Mouse (Mus musculus): ENCODE data around the gene Gm19426. TPM values are rescaled to one million over a fixed set of nuclear protein-coding genes. Genes with fewer than 3 reads are reported as not detected.

Gm19426 gene
- total RNA-seq, 1 experiment, result 13.1 TPM

DNA sequence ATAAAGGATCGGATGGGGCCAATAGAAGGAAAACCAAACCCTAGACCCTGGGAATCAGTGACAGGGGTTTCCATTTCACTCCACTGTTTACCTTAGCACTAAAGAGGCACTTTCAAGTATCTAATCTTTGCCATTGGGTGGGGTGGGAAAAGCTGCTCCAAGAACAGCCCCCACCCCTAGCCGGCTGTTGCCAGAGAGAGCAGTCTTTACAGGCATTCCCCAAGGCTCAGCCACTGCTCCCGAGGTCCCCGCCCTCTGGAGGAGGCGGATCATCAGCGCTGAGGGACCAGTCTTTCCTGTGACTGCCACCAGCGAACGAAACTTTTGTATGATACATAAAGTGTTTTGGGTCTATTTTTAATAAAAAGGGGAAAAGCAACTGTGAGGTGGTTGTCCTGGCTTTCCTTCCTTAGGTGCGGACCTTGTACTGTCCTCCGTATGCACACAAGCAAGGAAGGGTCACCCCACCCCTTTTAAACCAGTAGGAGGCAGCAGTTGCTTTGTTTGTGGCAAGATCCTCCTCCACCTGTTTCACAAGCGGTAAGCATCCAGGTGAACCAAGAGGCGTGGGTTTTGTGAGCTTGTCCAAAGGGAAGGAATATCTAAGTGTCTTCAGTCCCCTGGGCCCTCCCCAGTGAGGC is 5.1 kb downstream of the Gm19426 start:
- H3K9ac ChIP-seq (ENCODE audit: insufficient read depth, low read depth, low read length, poor library complexity, severe bottlenecking), result peak overlapping the region; percentile 11; the same call in 1 of the 2 replicates
- peak overlapping the region in 1 of 2 experiments; percentile 21; a peak in 3 of 4 replicates for H3K4me3 ChIP-seq (ENCODE audit: insufficient read depth in 1 of 2, low read depth in 1 of 2, low read length in 2 of 2, poor library complexity in 1 of 2, severe bottlenecking in 1 of 2)
- in situ Hi-C loops (cut with MboI; ENCODE audit: low sequenced_read_pairs in 2 of 2, unreplicated experiment in 2 of 2), result no loop called here
- H3K4me1 ChIP-seq (ENCODE audit: control insufficient read depth in 2 of 2, insufficient read depth in 2 of 2, low read length in 2 of 2, poor library complexity in 1 of 2), result peaks cover 4 to 33% of the 10 kb centered on the region in 2 experiments; a peak in 3 of 4 replicates
- DNase-seq (ENCODE audit: low read depth, low spot score), result no peak
- TF ChIP-seq MAFK (IDR thresholded peaks at IDR 0.05; ENCODE audit: insufficient read depth, low read depth, low read length) (no peak), ZNF384 (IDR thresholded peaks at IDR 0.05; ENCODE audit: low read depth, low read length) (no peak; the same call in 1 of the 2 replicates), ZC3H11A (IDR thresholded peaks at IDR 0.05; ENCODE audit: borderline replicate concordance, low read depth, low read length) (peak; percentile 54; the same call in 1 of the 2 replicates), CHD2 (IDR thresholded peaks at IDR 0.05; ENCODE audit: low read depth, low read length) (no peak), HCFC1 (IDR thresholded peaks at IDR 0.05; ENCODE audit: borderline replicate concordance, insufficient read depth, low read length) (no peak)
- peaks cover 13% of the 10 kb centered on the region for H3K36me3 ChIP-seq (ENCODE audit: control insufficient read depth, insufficient read depth, low read length, poor library complexity, severe bottlenecking)
- no peak overlapping the region for H3K27ac ChIP-seq (ENCODE audit: insufficient read depth, low read depth, low read length, poor library complexity, severe bottlenecking)
- H3K9me3 ChIP-seq (ENCODE audit: control insufficient read depth, insufficient read depth, low read depth, low read length), result no peaks in the 10 kb centered on the region

DNA sequence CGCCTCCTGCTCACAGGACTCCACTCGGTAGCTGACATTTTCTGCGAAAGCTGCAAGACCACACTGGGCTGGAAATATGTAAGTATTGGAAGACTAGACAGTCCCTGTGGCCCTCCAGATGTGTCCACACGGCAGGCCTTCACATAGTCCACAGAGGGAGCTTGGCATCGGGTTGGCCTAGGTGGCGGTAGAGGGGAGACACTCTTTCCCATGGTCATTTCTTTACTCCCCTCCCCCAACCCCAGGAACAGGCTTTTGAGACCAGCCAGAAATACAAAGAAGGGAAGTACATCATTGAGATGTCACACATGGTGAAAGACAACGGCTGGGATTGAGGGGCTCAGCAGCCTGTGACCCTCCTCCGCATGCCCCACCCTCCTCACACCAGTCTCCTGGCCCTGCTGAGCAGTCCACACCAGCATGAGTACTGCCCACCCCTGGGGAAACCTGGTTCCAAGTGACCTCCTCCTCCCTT is 6.0 kb downstream of the Gm19426 start:
- peaks cover 13% of the 10 kb centered on the region for H3K36me3 ChIP-seq (ENCODE audit: control insufficient read depth, insufficient read depth, low read length, poor library complexity, severe bottlenecking)
- H3K9ac ChIP-seq (ENCODE audit: insufficient read depth, low read depth, low read length, poor library complexity, severe bottlenecking), result no peak overlapping the region
- H3K27ac ChIP-seq (ENCODE audit: insufficient read depth, low read depth, low read length, poor library complexity, severe bottlenecking), result no peak overlapping the region
- H3K4me1 ChIP-seq (ENCODE audit: control insufficient read depth in 2 of 2, insufficient read depth in 2 of 2, low read length in 2 of 2, poor library complexity in 1 of 2), result peaks cover 4 to 33% of the 10 kb centered on the region in 2 experiments; a peak in 3 of 4 replicates
- DNase-seq (ENCODE audit: low read depth, low spot score), result no peak
- H3K9me3 ChIP-seq (ENCODE audit: control insufficient read depth, insufficient read depth, low read depth, low read length), result no peaks in the 10 kb centered on the region
- no peak overlapping the region for H3K4me3 ChIP-seq (ENCODE audit: insufficient read depth in 1 of 2, low read depth in 1 of 2, low read length in 2 of 2, poor library complexity in 1 of 2, severe bottlenecking in 1 of 2)
- TF ChIP-seq MAFK (IDR thresholded peaks at IDR 0.05; ENCODE audit: insufficient read depth, low read depth, low read length), result no peak
- no peak for TF ChIP-seq CHD2 (IDR thresholded peaks at IDR 0.05; ENCODE audit: low read depth, low read length)
- TF ChIP-seq ZNF384 (IDR thresholded peaks at IDR 0.05; ENCODE audit: low read depth, low read length), result no peak
- no peak for TF ChIP-seq HCFC1 (IDR thresholded peaks at IDR 0.05; ENCODE audit: borderline replicate concordance, insufficient read depth, low read length)
- no peak for TF ChIP-seq ZC3H11A (IDR thresholded peaks at IDR 0.05; ENCODE audit: borderline replicate concordance, low read depth, low read length)
- in situ Hi-C loops (cut with MboI; ENCODE audit: low sequenced_read_pairs in 2 of 2, unreplicated experiment in 2 of 2), result no loop called here

DNA sequence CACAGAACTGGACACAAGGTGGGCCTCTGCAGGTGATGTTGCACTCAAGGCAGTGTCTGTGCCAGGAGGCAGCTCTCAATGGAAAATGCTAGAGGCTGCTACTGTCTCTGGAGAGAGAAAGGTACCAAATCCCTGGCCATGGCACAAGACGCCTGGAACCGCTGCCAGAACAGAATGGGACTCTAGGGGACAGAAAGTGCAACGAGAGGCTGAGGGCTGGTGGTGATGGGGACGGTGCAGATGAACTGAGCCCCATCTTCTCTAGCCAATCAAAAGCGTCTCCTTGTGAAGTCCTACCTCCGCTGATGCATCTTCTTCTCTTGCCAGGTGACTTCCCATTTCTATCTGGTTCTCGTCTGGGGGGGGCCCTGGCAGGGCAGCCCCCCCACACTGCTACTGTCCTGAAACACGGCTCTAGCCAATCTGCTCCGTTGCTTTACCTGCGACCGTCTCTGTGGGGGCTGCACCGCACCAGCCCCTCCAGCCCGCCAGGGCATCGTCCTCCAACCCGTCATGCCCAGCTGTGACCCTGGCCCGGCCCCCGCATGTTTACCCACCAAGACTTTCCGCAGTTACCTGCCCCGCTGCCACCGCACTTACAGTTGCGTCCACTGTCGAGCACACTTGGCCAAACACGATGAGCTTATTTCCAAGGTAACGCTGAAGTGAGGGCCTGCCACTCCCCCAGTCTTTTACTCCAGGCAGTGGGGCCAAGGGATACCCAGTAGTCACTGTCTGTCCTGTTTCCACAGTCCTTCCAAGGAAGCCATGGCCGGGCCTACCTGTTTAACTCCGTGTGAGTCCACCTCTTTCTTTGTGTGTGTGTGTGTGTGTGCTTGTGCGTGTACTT is 6.9 kb downstream of the Gm19426 start:
- H3K9ac ChIP-seq (ENCODE audit: insufficient read depth, low read depth, low read length, poor library complexity, severe bottlenecking), result peak overlapping the region; percentile 13; the same call in 1 of the 2 replicates

DNA sequence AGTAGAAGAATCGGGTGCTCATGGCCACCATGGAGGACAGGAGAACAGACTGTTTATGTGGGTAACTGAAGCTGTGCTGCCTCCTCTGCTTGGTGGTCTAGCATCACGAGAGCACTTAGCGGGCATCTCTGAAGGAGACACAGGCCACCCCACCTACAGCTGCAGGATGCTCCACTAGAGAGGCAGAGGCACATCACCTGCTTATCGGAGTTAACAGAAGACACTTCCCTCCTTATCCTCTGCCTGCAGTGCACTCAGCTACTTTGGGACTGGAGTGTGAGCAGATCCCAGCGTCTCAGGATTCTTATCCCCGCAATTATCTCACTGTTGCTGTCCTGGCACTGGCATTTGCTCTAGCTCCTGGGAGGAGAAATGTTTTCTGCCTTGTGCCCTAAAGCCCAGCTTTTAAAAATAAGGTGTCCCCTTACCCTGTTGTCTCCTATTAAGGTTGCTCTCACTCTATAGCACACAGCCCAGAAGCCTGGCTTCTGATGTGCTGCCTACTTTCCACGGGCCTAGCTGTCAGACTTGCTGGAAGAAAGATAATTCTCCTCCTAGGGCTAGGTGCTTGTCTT is 8.0 kb downstream of the Gm19426 start:
- Histone ChIP-seq H3K4me3 (ENCODE audit: insufficient read depth in 1 of 2, low read depth in 1 of 2, low read length in 2 of 2, poor library complexity in 1 of 2, severe bottlenecking in 1 of 2) (no peak overlapping the region), H3K36me3 (ENCODE audit: control insufficient read depth, insufficient read depth, low read length, poor library complexity, severe bottlenecking) (peaks cover 3% of the 10 kb centered on the region; the same call in 1 of the 2 replicates), H3K27ac (ENCODE audit: insufficient read depth, low read depth, low read length, poor library complexity, severe bottlenecking) (no peak overlapping the region), H3K4me1 (ENCODE audit: control insufficient read depth in 2 of 2, insufficient read depth in 2 of 2, low read length in 2 of 2, poor library complexity in 1 of 2) (peaks cover 4 to 32% of the 10 kb centered on the region in 2 experiments; a peak in 3 of 4 replicates), H3K9ac (ENCODE audit: insufficient read depth, low read depth, low read length, poor library complexity, severe bottlenecking) (no peak overlapping the region), H3K9me3 (ENCODE audit: control insufficient read depth, insufficient read depth, low read depth, low read length) (no peaks in the 10 kb centered on the region)
- TF ChIP-seq HCFC1 (IDR thresholded peaks at IDR 0.05; ENCODE audit: borderline replicate concordance, insufficient read depth, low read length), result no peak
- no peak for TF ChIP-seq ZC3H11A (IDR thresholded peaks at IDR 0.05; ENCODE audit: borderline replicate concordance, low read depth, low read length)
- TF ChIP-seq ZNF384 (IDR thresholded peaks at IDR 0.05; ENCODE audit: low read depth, low read length), result no peak
- no peak for TF ChIP-seq MAFK (IDR thresholded peaks at IDR 0.05; ENCODE audit: insufficient read depth, low read depth, low read length)
- TF ChIP-seq CHD2 (IDR thresholded peaks at IDR 0.05; ENCODE audit: low read depth, low read length), result no peak
- DNase-seq (ENCODE audit: low read depth, low spot score), result no peak
- in situ Hi-C loops (cut with MboI; ENCODE audit: low sequenced_read_pairs in 2 of 2, unreplicated experiment in 2 of 2), result no loop called here

More for the DNA sequence above, 6.9 kb downstream of the Gm19426 start:
- DNase-seq (ENCODE audit: low read depth, low spot score), result no peak
- H3K4me1 ChIP-seq (ENCODE audit: control insufficient read depth in 2 of 2, insufficient read depth in 2 of 2, low read length in 2 of 2, poor library complexity in 1 of 2), result peaks cover 4 to 33% of the 10 kb centered on the region in 2 experiments; a peak in 3 of 4 replicates
- H3K9me3 ChIP-seq (ENCODE audit: control insufficient read depth, insufficient read depth, low read depth, low read length), result no peaks in the 10 kb centered on the region
- H3K36me3 ChIP-seq (ENCODE audit: control insufficient read depth, insufficient read depth, low read length, poor library complexity, severe bottlenecking), result peaks cover 8% of the 10 kb centered on the region; the same call in 1 of the 2 replicates
- in situ Hi-C loops (cut with MboI; ENCODE audit: low sequenced_read_pairs in 2 of 2, unreplicated experiment in 2 of 2), result no loop called here
- H3K27ac ChIP-seq (ENCODE audit: insufficient read depth, low read depth, low read length, poor library complexity, severe bottlenecking), result no peak overlapping the region
- peak overlapping the region; percentile 4 to 33; a peak in 2 of 4 replicates for H3K4me3 ChIP-seq (ENCODE audit: insufficient read depth in 1 of 2, low read depth in 1 of 2, low read length in 2 of 2, poor library complexity in 1 of 2, severe bottlenecking in 1 of 2)
- no peak for TF ChIP-seq MAFK (IDR thresholded peaks at IDR 0.05; ENCODE audit: insufficient read depth, low read depth, low read length)
- TF ChIP-seq ZC3H11A (IDR thresholded peaks at IDR 0.05; ENCODE audit: borderline replicate concordance, low read depth, low read length), result no peak
- no peak for TF ChIP-seq ZNF384 (IDR thresholded peaks at IDR 0.05; ENCODE audit: low read depth, low read length)
- no peak for TF ChIP-seq HCFC1 (IDR thresholded peaks at IDR 0.05; ENCODE audit: borderline replicate concordance, insufficient read depth, low read length)
- TF ChIP-seq CHD2 (IDR thresholded peaks at IDR 0.05; ENCODE audit: low read depth, low read length), result no peak

Data from ES-E14 (cell line).